Mouse (Mus musculus) large intestine, adult 2 months (tissue): Measurements from ENCODE around the gene Sipa1l3. TPM values are rescaled to one million over a fixed set of nuclear protein-coding genes. Genes with fewer than 3 reads are reported as not detected.

Experiments used
- DNase-seq: peaks from one replicate; pipeline ENCODE4 v3.0.0-alpha.2; 2012; ENCODE audit warnings: low read depth, low spot score
- WGBS: fragments of 180-500 bp; shearing (Covaris S2); methylation state at CpG from one replicate; pipeline ENCODE4 v1.1.7; 2018; 5-methylcytosine and 5-hydroxymethylcytosine counted together
- polyA plus RNA-seq: library from polyadenylated mRNA; depleted of rRNA; stranded (reverse); fragments of >200 nt; gene quantifications from 2 replicates; pipeline ENCODE4 v1.2.3, GENCODE M21; 2012

Gene Sipa1l3
- polyA plus RNA-seq, 1 experiment, result 46.5 TPM

GRCm38 (mm10) chr7:29318115-29318911 lies 200.1 kb downstream of the Sipa1l3 start:
- DNase-seq, result no peak
- WGBS, result 9% methylated on average over 18 of the region's 18 CpGs

GRCm38 (mm10) chr7:29317558-29317957 lies 200.9 kb downstream of the Sipa1l3 start:
- WGBS, result 3% methylated on average over 2 of the region's 2 CpGs
- DNase-seq, result no peak

- WGBS, result 8% methylated on average over 10 of the region's 10 CpGs
- DNase-seq, result no peak
Measured at GRCm38 (mm10) chr7:29316976-29317375, 201.5 kb downstream of the Sipa1l3 start.

- 71% methylated on average over 17 of the region's 17 CpGs for WGBS
- no peak for DNase-seq
Measured at GRCm38 (mm10) chr7:29316137-29316734, 202.2 kb downstream of the Sipa1l3 start.

- WGBS, result 67% methylated on average over 13 of the region's 13 CpGs
- DNase-seq, result no peak
Measured at GRCm38 (mm10) chr7:29314844-29315628, 203.4 kb downstream of the Sipa1l3 start.

- no peak for DNase-seq
- 46% methylated on average over 9 of the region's 9 CpGs for WGBS
Measured at GRCm38 (mm10) chr7:29313572-29314261, 204.7 kb downstream of the Sipa1l3 start.

GRCm38 (mm10) chr7:29313051-29313450 lies 205.4 kb downstream of the Sipa1l3 start:
- WGBS, result 18% methylated on average over 9 of the region's 9 CpGs
- no peak for DNase-seq

GRCm38 (mm10) chr7:29309749-29310148 lies 208.7 kb downstream of the Sipa1l3 start:
- 3% methylated on average over 5 of the region's 5 CpGs for WGBS
- DNase-seq, result no peak

- under 1% methylated on average over 36 of the region's 36 CpGs for whole genome bisulfite sequencing
Measured at GRCm38 (mm10) chr7:29309221-29309721, 209.2 kb downstream of the Sipa1l3 start.

GRCm38 (mm10) chr7:29307350-29308104 lies 210.9 kb downstream of the Sipa1l3 start:
- DNase-seq, result no peak
- 2% methylated on average over 42 of the region's 42 CpGs for WGBS

More at GRCm38 (mm10) chr7:29309221-29309721, 209.2 kb downstream of the Sipa1l3 start:
- DNase-seq, result no peak

- no peak for DNase-seq
- 40% methylated on average over 7 of the region's 7 CpGs for WGBS
Measured at GRCm38 (mm10) chr7:29306619-29307018, 211.8 kb downstream of the Sipa1l3 start.

- DNase-seq, result no peak
- 81% methylated on average over 7 of the region's 7 CpGs for WGBS
Measured at GRCm38 (mm10) chr7:29306108-29306507, 212.3 kb downstream of the Sipa1l3 start.

- DNase-seq, result no peak
- WGBS, result 59% methylated on average over 9 of the region's 9 CpGs
Measured at GRCm38 (mm10) chr7:29305263-29305988, 213.0 kb downstream of the Sipa1l3 start.

GRCm38 (mm10) chr7:29304463-29305262 lies 213.8 kb downstream of the Sipa1l3 start:
- 3% methylated on average over 48 of the region's 48 CpGs for WGBS
- no peak for DNase-seq

GRCm38 (mm10) chr7:29303738-29304462 lies 214.5 kb downstream of the Sipa1l3 start, which contains the start of gene Dpf1:
TSS of gene Dpf1 (plus strand) at chr7:29303951.
- DNase-seq, result no peak
- WGBS, result 1% methylated on average over 67 of the region's 67 CpGs

- WGBS, result 60% methylated on average over 7 of the region's 7 CpGs
- DNase-seq, result no peak
Measured at GRCm38 (mm10) chr7:29302641-29303040, 215.8 kb downstream of the Sipa1l3 start.

- 1% methylated on average over 7 of the region's 7 CpGs for WGBS
- no peak for DNase-seq
Measured at GRCm38 (mm10) chr7:29301127-29301566, 217.3 kb downstream of the Sipa1l3 start.
